Mouse (Mus musculus): ENCODE data around the gene Kdelr3.

- TF ChIP-seq ZC3H11A (IDR thresholded peaks at IDR 0.05; ENCODE audit: low read depth, low read length) (no peak), BHLHE40 (IDR thresholded peaks at IDR 0.05; ENCODE audit: low read depth, low read length) (no peak), UBTF (IDR thresholded peaks at IDR 0.05; ENCODE audit: low read depth, low read length) (no peak), NELFE (IDR thresholded peaks at IDR 0.05; ENCODE audit: low read depth, low read length) (no peak), POLR2A (IDR thresholded peaks at IDR 0.05; ENCODE audit: low read depth, low read length) (no peak), CTCF (conservative IDR thresholded peaks at IDR 0.05 in 1 of 2, IDR thresholded peaks at IDR 0.05 in 1 of 2; ENCODE audit: low read depth in 2 of 2, low read length in 2 of 2) (no peak), CHD1 (IDR thresholded peaks at IDR 0.05; ENCODE audit: low read depth, low read length) (no peak), USF1 (IDR thresholded peaks at IDR 0.05; ENCODE audit: low read depth, low read length) (no peak), JUN (IDR thresholded peaks at IDR 0.05; ENCODE audit: insufficient read depth, low read depth, low read length) (no peak), EP300 (IDR thresholded peaks at IDR 0.05; ENCODE audit: low read length) (no peak)
Observed at GRCm38 (mm10) chr15:79504707-79505452, 11.3 kb upstream of the Kdelr3 start, which contains the start of gene Kcnj4.

All from CH12.LX (cell line).